8 mouse cellular contexts compared by ENCODE assay signal in the genomic region with DNA sequence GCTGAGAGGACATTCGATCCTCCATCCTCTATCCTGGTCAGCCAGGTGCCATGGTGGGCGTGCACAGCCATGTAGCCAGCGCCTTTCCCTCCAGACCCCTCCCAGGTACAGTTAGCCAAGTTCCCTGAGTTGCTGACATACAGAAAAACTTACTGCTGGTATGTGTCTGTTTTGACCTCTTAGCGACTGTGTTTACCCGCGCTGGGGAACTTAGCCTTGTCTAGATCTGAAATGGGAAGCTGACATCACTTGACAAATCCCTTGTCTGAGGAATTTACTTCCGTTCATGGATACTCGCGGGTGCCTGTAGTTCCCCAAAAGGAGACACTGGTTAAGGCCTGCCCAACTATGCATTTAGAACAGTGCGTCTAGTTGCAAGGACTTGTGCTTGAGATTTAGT. TPM values are rescaled to one million over a fixed set of nuclear protein-coding genes. Genes with fewer than 3 reads are reported as not detected.
DNase-seq lines count a peak whose midpoint lies in the region; ATAC-seq lines count a peak whose summit lies in the region.

No protein-coding gene starts in this region.

- no peak overlapping the region for H3K9ac ChIP-seq in forebrain, embryonic 11.5 days (ENCODE audit: low read length)
- no peak overlapping the region for H3K9ac ChIP-seq in embryonic facial prominence, embryonic 11.5 days (replicated peaks; ENCODE audit: low read length)
- H3K9ac ChIP-seq in limb, embryonic 11.5 days (ENCODE audit: low read length): peak overlapping the region; percentile 45; the same call in 1 of the 2 replicates
- no peak overlapping the region for H3K9ac ChIP-seq in midbrain, embryonic 12.5 days (replicated peaks)

- no peak for ATAC-seq in forebrain, embryonic 11.5 days (replicated peaks; ENCODE audit: low FRiP score)
- ATAC-seq in embryonic facial prominence, embryonic 11.5 days (replicated peaks; ENCODE audit: insufficient number of reproducible peaks, low FRiP score, low TSS enrichment, low read depth): no peak
- ATAC-seq in limb, embryonic 11.5 days (ENCODE audit: insufficient number of reproducible peaks, low FRiP score, low TSS enrichment, low read depth): no peak
- ATAC-seq in midbrain, embryonic 12.5 days (ENCODE audit: low FRiP score, low read depth): no peak

- DNase-seq in forebrain, embryonic 10.5 days (ENCODE audit: extremely low spot score, low spot score): no peak
- no peak for DNase-seq in forebrain, embryonic 11.5 days (ENCODE audit: low spot score)
- no peak for DNase-seq in embryonic facial prominence, embryonic 11.5 days (ENCODE audit: low spot score)
- no peak for DNase-seq in limb, embryonic 11.5 days (ENCODE audit: low spot score)
- DNase-seq in urinary bladder, adult 18-20 months (ENCODE audit: low spot score in 2 of 2): no peak
- DNase-seq in gastrocnemius, postnatal 25 days: no peak
- no peak for DNase-seq in layer of hippocampus, adult 8-10 months (ENCODE audit: low spot score in 2 of 2)

- H3K4me1 ChIP-seq in forebrain, embryonic 10.5 days: peaks cover 49% of the 10 kb centered on the region
- H3K4me1 ChIP-seq in forebrain, embryonic 11.5 days (replicated peaks; ENCODE audit: control insufficient read depth, insufficient read depth, low read length): peaks cover 21% of the 10 kb centered on the region
- peaks cover 11% of the 10 kb centered on the region for H3K4me1 ChIP-seq in embryonic facial prominence, embryonic 11.5 days (ENCODE audit: control insufficient read depth, insufficient read depth, low read length)
- peaks cover 31% of the 10 kb centered on the region for H3K4me1 ChIP-seq in limb, embryonic 11.5 days (ENCODE audit: control insufficient read depth, insufficient read depth, low read length)
- H3K4me1 ChIP-seq in midbrain, embryonic 12.5 days: peaks cover 34% of the 10 kb centered on the region

- 0 out of 2 replicates have a peak overlapping the region, but pooled peaks have one; percentile 67 for H3K27ac ChIP-seq in forebrain, embryonic 10.5 days
- H3K27ac ChIP-seq in forebrain, embryonic 11.5 days (ENCODE audit: low read depth, low read length): no peak overlapping the region
- no peak overlapping the region for H3K27ac ChIP-seq in embryonic facial prominence, embryonic 11.5 days (replicated peaks; ENCODE audit: low read depth, low read length)
- H3K27ac ChIP-seq in limb, embryonic 11.5 days (replicated peaks; ENCODE audit: low read depth, low read length): no peak overlapping the region
- H3K27ac ChIP-seq in midbrain, embryonic 12.5 days (replicated peaks): no peak overlapping the region

- no peaks in the 10 kb centered on the region for H3K9me3 ChIP-seq in forebrain, embryonic 10.5 days
- no peaks in the 10 kb centered on the region for H3K9me3 ChIP-seq in forebrain, embryonic 11.5 days (ENCODE audit: control insufficient read depth, low read length)
- no peaks in the 10 kb centered on the region for H3K9me3 ChIP-seq in embryonic facial prominence, embryonic 11.5 days (replicated peaks; ENCODE audit: control insufficient read depth, low read length)
- no peaks in the 10 kb centered on the region for H3K9me3 ChIP-seq in limb, embryonic 11.5 days (ENCODE audit: control insufficient read depth, low read length)
- no peaks in the 10 kb centered on the region for H3K9me3 ChIP-seq in midbrain, embryonic 12.5 days

- H3K4me3 ChIP-seq in forebrain, embryonic 10.5 days: peak overlapping the region; percentile 44
- no peak overlapping the region for H3K4me3 ChIP-seq in forebrain, embryonic 11.5 days (ENCODE audit: low read depth, low read length)
- H3K4me3 ChIP-seq in embryonic facial prominence, embryonic 11.5 days (ENCODE audit: low read depth, low read length): peak overlapping the region; percentile 36; the same call in 1 of the 2 replicates
- H3K4me3 ChIP-seq in limb, embryonic 11.5 days (ENCODE audit: low read depth, low read length): peak overlapping the region; percentile 30
- H3K4me3 ChIP-seq in midbrain, embryonic 12.5 days: peak overlapping the region; percentile 34

- H3K36me3 ChIP-seq in forebrain, embryonic 10.5 days (replicated peaks): no peaks in the 10 kb centered on the region
- H3K36me3 ChIP-seq in forebrain, embryonic 11.5 days (ENCODE audit: control insufficient read depth, insufficient read depth, low read length): no peaks in the 10 kb centered on the region
- H3K36me3 ChIP-seq in embryonic facial prominence, embryonic 11.5 days (replicated peaks; ENCODE audit: control insufficient read depth, insufficient read depth, low read depth, low read length): no peaks in the 10 kb centered on the region
- H3K36me3 ChIP-seq in limb, embryonic 11.5 days (ENCODE audit: control insufficient read depth, insufficient read depth, low read length): no peaks in the 10 kb centered on the region
- H3K36me3 ChIP-seq in midbrain, embryonic 12.5 days: no peaks in the 10 kb centered on the region

- peaks cover 68% of the 10 kb centered on the region for H3K27me3 ChIP-seq in forebrain, embryonic 10.5 days (ENCODE audit: poor library complexity, severe bottlenecking)
- peaks cover 58% of the 10 kb centered on the region for H3K27me3 ChIP-seq in forebrain, embryonic 11.5 days (ENCODE audit: control insufficient read depth, insufficient read depth, low read length)
- H3K27me3 ChIP-seq in embryonic facial prominence, embryonic 11.5 days (ENCODE audit: control insufficient read depth, insufficient read depth, low read length): peaks cover 53% of the 10 kb centered on the region
- H3K27me3 ChIP-seq in limb, embryonic 11.5 days (ENCODE audit: control insufficient read depth, insufficient read depth, low read length): peaks cover 59% of the 10 kb centered on the region
- H3K27me3 ChIP-seq in midbrain, embryonic 12.5 days: peaks cover 79% of the 10 kb centered on the region

- 38% methylated on average over 10 of the region's 10 CpGs for WGBS in forebrain, embryonic 10.5 days
- WGBS in forebrain, embryonic 11.5 days: 35% methylated on average over 10 of the region's 10 CpGs
- WGBS in embryonic facial prominence, embryonic 11.5 days: 28% methylated on average over 10 of the region's 10 CpGs
- 34% methylated on average over 10 of the region's 10 CpGs for WGBS in limb, embryonic 11.5 days
- 35% methylated on average over 10 of the region's 10 CpGs for WGBS in midbrain, embryonic 12.5 days

- H3K4me2 ChIP-seq in forebrain, embryonic 11.5 days (ENCODE audit: low read depth, low read length, severe bottlenecking): no peak overlapping the region
- peak overlapping the region; percentile 49 for H3K4me2 ChIP-seq in embryonic facial prominence, embryonic 11.5 days (ENCODE audit: low read depth, low read length)
- H3K4me2 ChIP-seq in limb, embryonic 11.5 days (ENCODE audit: low read depth, severe bottlenecking): peak overlapping the region; percentile 34
- H3K4me2 ChIP-seq in midbrain, embryonic 12.5 days (replicated peaks): peak overlapping the region; percentile 42; the same call in 1 of the 2 replicates

RNA-seq across cellular contexts. Expression of a gene that starts 16.5 kb away (rescaled TPM):
- 2.1 and 2.4 TPM in 2 replicates for polyA plus RNA-seq in forebrain, embryonic 10.5 days (2016; fragmentation: Nextera tagmentation; extraction: Ambion mirVana)
- 3.4 and 3.8 TPM in 2 replicates for polyA plus RNA-seq in forebrain, embryonic 11.5 days (2014; fragmentation: Nextera tagmentation; extraction: Ambion mirVana)
- polyA plus RNA-seq in embryonic facial prominence, embryonic 11.5 days (2014; fragmentation: Nextera tagmentation; extraction: Ambion mirVana): 3.4 and 4.5 TPM in 2 replicates
- 3.7 and 4.3 TPM in 2 replicates for polyA plus RNA-seq in limb, embryonic 11.5 days (2014; fragmentation: Nextera tagmentation; extraction: Ambion mirVana)
- polyA plus RNA-seq in midbrain, embryonic 12.5 days (2016; fragmentation: Nextera tagmentation; extraction: Ambion mirVana): 4.0 and 4.7 TPM in 2 replicates
- total RNA-seq in gastrocnemius, postnatal 25 days (2021): 10 to 100 TPM in 1 of 2 experiments, 1 to 10 TPM in 1; 7.9 to 14.5 TPM
- 10 to 100 TPM in 1 of 4 experiments, 1 to 10 TPM in 3; 5.0 to 13.0 (median 8.2) TPM for total RNA-seq in layer of hippocampus, adult 8-10 months (2022)

RNA-seq across cellular contexts. Expression of a gene that starts 20.4 kb away (rescaled TPM):
- 1.7 TPM in 2 replicates for polyA plus RNA-seq in forebrain, embryonic 10.5 days (2016; fragmentation: Nextera tagmentation; extraction: Ambion mirVana)
- 1.8 and 1.9 TPM in 2 replicates for polyA plus RNA-seq in forebrain, embryonic 11.5 days (2014; fragmentation: Nextera tagmentation; extraction: Ambion mirVana)
- polyA plus RNA-seq in embryonic facial prominence, embryonic 11.5 days (2014; fragmentation: Nextera tagmentation; extraction: Ambion mirVana): 1.2 and 1.8 TPM in 2 replicates
- 2.2 and 2.5 TPM in 2 replicates for polyA plus RNA-seq in limb, embryonic 11.5 days (2014; fragmentation: Nextera tagmentation; extraction: Ambion mirVana)
- 1.3 and 1.7 TPM in 2 replicates for polyA plus RNA-seq in midbrain, embryonic 12.5 days (2016; fragmentation: Nextera tagmentation; extraction: Ambion mirVana)
- 1 to 10 TPM; 5.1 to 5.4 TPM for total RNA-seq in gastrocnemius, postnatal 25 days (2021)
- total RNA-seq in layer of hippocampus, adult 8-10 months (2022): 1 to 10 TPM; 7.2 to 10.0 (median 7.9) TPM

RNA-seq across cellular contexts. Expression of a gene that starts 23.7 kb away (rescaled TPM):
- 71.0 and 73.6 TPM in 2 replicates for polyA plus RNA-seq in forebrain, embryonic 10.5 days (2016; fragmentation: Nextera tagmentation; extraction: Ambion mirVana)
- 100.0 and 111 TPM in 2 replicates for polyA plus RNA-seq in forebrain, embryonic 11.5 days (2014; fragmentation: Nextera tagmentation; extraction: Ambion mirVana)
- polyA plus RNA-seq in embryonic facial prominence, embryonic 11.5 days (2014; fragmentation: Nextera tagmentation; extraction: Ambion mirVana): 47.0 and 49.6 TPM in 2 replicates
- 49.3 and 52.1 TPM in 2 replicates for polyA plus RNA-seq in limb, embryonic 11.5 days (2014; fragmentation: Nextera tagmentation; extraction: Ambion mirVana)
- 92.4 and 102 TPM in 2 replicates for polyA plus RNA-seq in midbrain, embryonic 12.5 days (2016; fragmentation: Nextera tagmentation; extraction: Ambion mirVana)
- 10 to 100 TPM; 58.1 to 64.4 TPM for total RNA-seq in gastrocnemius, postnatal 25 days (2021)
- total RNA-seq in layer of hippocampus, adult 8-10 months (2022): 100 to 1,000 TPM; 387 to 440 (median 429) TPM

RNA-seq across cellular contexts. Expression of a gene that starts 28.1 kb away (rescaled TPM):
- 112 and 114 TPM in 2 replicates for polyA plus RNA-seq in forebrain, embryonic 10.5 days (2016; fragmentation: Nextera tagmentation; extraction: Ambion mirVana)
- 98.0 and 109 TPM in 2 replicates for polyA plus RNA-seq in forebrain, embryonic 11.5 days (2014; fragmentation: Nextera tagmentation; extraction: Ambion mirVana)
- 101 and 102 TPM in 2 replicates for polyA plus RNA-seq in embryonic facial prominence, embryonic 11.5 days (2014; fragmentation: Nextera tagmentation; extraction: Ambion mirVana)
- 110 and 111 TPM in 2 replicates for polyA plus RNA-seq in limb, embryonic 11.5 days (2014; fragmentation: Nextera tagmentation; extraction: Ambion mirVana)
- polyA plus RNA-seq in midbrain, embryonic 12.5 days (2016; fragmentation: Nextera tagmentation; extraction: Ambion mirVana): 82.3 and 84.4 TPM in 2 replicates
- total RNA-seq in gastrocnemius, postnatal 25 days (2021): 10 to 100 TPM; 48.7 to 50.8 TPM
- total RNA-seq in layer of hippocampus, adult 8-10 months (2022): 10 to 100 TPM; 56.1 to 66.6 (median 62.8) TPM

RNA-seq across cellular contexts. Expression of a gene that starts 32.8 kb away (rescaled TPM):
- 3.7 and 3.8 TPM in 2 replicates for polyA plus RNA-seq in forebrain, embryonic 10.5 days (2016; fragmentation: Nextera tagmentation; extraction: Ambion mirVana)
- 1.6 and 2.2 TPM in 2 replicates for polyA plus RNA-seq in forebrain, embryonic 11.5 days (2014; fragmentation: Nextera tagmentation; extraction: Ambion mirVana)
- 0.71 and 1.2 TPM in 2 replicates for polyA plus RNA-seq in embryonic facial prominence, embryonic 11.5 days (2014; fragmentation: Nextera tagmentation; extraction: Ambion mirVana)
- polyA plus RNA-seq in limb, embryonic 11.5 days (2014; fragmentation: Nextera tagmentation; extraction: Ambion mirVana): 1.1 and 1.3 TPM in 2 replicates
- polyA plus RNA-seq in midbrain, embryonic 12.5 days (2016; fragmentation: Nextera tagmentation; extraction: Ambion mirVana): 0.92 and 1.3 TPM in 2 replicates
- under 1 TPM; 0.16 to 0.38 TPM for total RNA-seq in gastrocnemius, postnatal 25 days (2021)
- 1 to 10 TPM; 1.5 to 3.6 (median 2.3) TPM for total RNA-seq in layer of hippocampus, adult 8-10 months (2022)
